Comparison of ENCODE assay signal across 14 mouse cellular contexts in genomic region chr7:128139611-128140010, GRCm38 (mm10). TPM values are rescaled to one million over a fixed set of nuclear protein-coding genes. Genes with fewer than 3 reads are reported as not detected.
"Had no signal": no experiment of that assay in that cellular context is flagged by ENCODE, and none has a peak within 500 bp of the region (broad histone marks: within the 10 kb centered on the region; RNA-seq: fewer than 3 reads in every experiment).

No protein-coding gene starts in this region.

- H3K27me3 ChIP-seq: limb, embryonic 15.5 days; liver, embryonic 12.5 days; midbrain, embryonic 12.5 days; neural tube, embryonic 13.5 days had no signal

- H3K36me3 ChIP-seq: limb, embryonic 15.5 days; liver, embryonic 12.5 days; midbrain, embryonic 12.5 days; neural tube, embryonic 13.5 days had no signal

- ATAC-seq: liver, embryonic 12.5 days; midbrain, embryonic 16.5 days had no signal

- H3K27ac ChIP-seq: limb, embryonic 15.5 days; liver, embryonic 12.5 days; midbrain, embryonic 12.5 days; neural tube, embryonic 13.5 days had no signal

- H3K4me3 ChIP-seq: limb, embryonic 15.5 days; liver, embryonic 12.5 days; midbrain, embryonic 12.5 days; neural tube, embryonic 13.5 days had no signal

- H3K9ac ChIP-seq: limb, embryonic 15.5 days; liver, embryonic 12.5 days; lung, embryonic 14.5 days; midbrain, embryonic 12.5 days; neural tube, embryonic 13.5 days had no signal

- H3K4me1 ChIP-seq: limb, embryonic 15.5 days; liver, embryonic 12.5 days; midbrain, embryonic 12.5 days; neural tube, embryonic 13.5 days had no signal

- H3K4me2 ChIP-seq: limb, embryonic 15.5 days; liver, embryonic 12.5 days; lung, embryonic 14.5 days; midbrain, embryonic 12.5 days; neural tube, embryonic 13.5 days had no signal

- H3K9me3 ChIP-seq: limb, embryonic 15.5 days; liver, embryonic 12.5 days; midbrain, embryonic 12.5 days; neural tube, embryonic 13.5 days had no signal

- DNase-seq: kidney, postnatal 14 days; lung, embryonic 14.5 days; lung, postnatal 10 days; retina, postnatal 1 day; thymus, postnatal 36 days had no signal

RNA-seq across cellular contexts. Expression of gene Itgax, which starts 10.3 kb away (rescaled TPM):
- polyA plus RNA-seq: limb, embryonic 11.5 days; neural tube, embryonic 13.5 days had no signal

RNA-seq across cellular contexts. Expression of gene Itgad, which starts 14.6 kb away (rescaled TPM):
- total RNA-seq: left cerebral cortex, adult 18-20 months had no signal
- polyA plus RNA-seq: kidney, embryonic 14.5 days; limb, embryonic 11.5 days; limb, embryonic 15.5 days; liver, embryonic 12.5 days; lung, embryonic 14.5 days; midbrain, embryonic 12.5 days; midbrain, embryonic 16.5 days; neural tube, embryonic 13.5 days; stomach, embryonic 16.5 days had no signal
